Mouse (Mus musculus): ENCODE data around the gene Man2b1. TPM values are rescaled to one million over a fixed set of nuclear protein-coding genes. Genes with fewer than 3 reads are reported as not detected.

Gene Man2b1
- total and polyA plus RNA-seq, 3 experiments = 25.4 to 37.3 (median 26.8) TPM

DNA sequence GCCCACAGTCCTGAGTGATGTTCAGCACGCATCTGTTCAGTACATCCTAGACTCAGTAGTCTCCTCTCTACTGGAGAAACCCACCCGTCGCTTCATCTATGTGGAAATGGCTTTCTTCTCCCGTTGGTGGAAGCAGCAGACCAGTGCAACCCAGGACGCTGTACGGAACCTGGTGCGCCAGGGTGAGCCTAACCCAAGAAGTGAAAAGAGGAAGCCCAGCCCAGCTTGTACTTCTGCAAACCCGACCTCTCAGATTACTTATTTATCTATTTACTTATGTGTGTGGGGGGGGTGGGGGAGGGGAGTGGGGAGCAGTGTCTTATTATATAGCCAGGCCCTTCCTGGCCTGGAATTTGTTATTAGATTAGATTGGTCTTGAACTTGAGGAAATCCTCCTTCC lies 1.6 kb downstream of the Man2b1 start:
- peaks cover 9% of the 10 kb centered on the region for H3K4me1 ChIP-seq (ENCODE audit: control insufficient read depth, insufficient read depth, low read length)
- H3K9ac ChIP-seq (ENCODE audit: low read depth, low read length) = no peak overlapping the region
- no peak for TF ChIP-seq EP300 (IDR thresholded peaks at IDR 0.05; ENCODE audit: insufficient read depth, low read depth, low read length)
- no peaks in the 10 kb centered on the region for H3K36me3 ChIP-seq (ENCODE audit: control insufficient read depth, insufficient read depth, low read length)
- DNase-seq = peak in 1 of 2 experiments; percentile 35
- 82% methylated on average over 8 of the region's 8 CpGs for WGBS
- H3K27ac ChIP-seq = no peak overlapping the region
- peaks cover 3% of the 10 kb centered on the region; the same call in 1 of the 2 replicates for H3K79me2 ChIP-seq (replicated peaks; ENCODE audit: control insufficient read depth, insufficient read depth, low read length)
- H3K4me3 ChIP-seq = no peak overlapping the region
- intact Hi-C loops (cut with DNase I) = loop anchor here (5.0 kb wide), 3 partner anchors 33 to 427 kb away; partner anchors contain the start of genes Orc6 and Vps35
- H3K27me3 ChIP-seq (ENCODE audit: control insufficient read depth, insufficient read depth, low read length) = no peaks in the 10 kb centered on the region

DNA sequence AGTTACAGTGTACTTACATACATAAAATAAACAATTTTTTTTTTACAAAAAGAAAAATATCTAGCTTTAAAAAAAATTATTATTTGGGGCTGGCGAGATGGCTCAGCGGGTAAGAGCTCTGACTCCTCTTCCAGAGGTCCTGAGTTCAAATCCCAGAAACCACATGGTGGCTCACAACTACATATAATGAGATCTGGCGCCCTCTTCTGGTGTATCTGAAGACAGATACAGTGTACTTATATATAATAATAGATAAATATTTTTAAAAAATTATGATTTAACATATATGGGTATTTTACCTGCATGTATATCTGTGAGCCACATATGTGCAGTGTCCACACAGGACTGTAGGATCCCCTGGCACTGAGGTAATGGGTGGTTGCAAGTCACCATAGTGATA lies 3.2 kb downstream of the Man2b1 start:
- WGBS = 83% methylated on average over 3 of the region's 3 CpGs

DNA sequence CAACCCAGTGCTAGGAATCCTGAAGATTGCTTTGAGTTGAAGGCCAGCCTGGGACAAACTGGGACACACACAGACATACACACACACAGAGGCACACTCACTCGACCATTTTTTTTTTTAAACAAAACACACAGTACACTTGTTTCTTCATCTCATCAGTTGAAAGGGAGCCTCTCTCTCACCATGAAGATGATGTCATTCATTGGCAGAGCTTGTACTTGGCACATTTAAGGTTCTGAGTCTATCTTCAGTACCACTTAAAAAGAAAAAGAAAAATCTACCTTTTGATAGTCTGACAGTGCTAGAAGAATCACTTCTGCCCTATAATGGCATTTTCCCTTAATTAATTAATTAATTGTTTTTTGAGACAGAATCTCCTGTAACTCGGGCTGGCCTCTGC lies 5.7 kb downstream of the Man2b1 start:
- Histone ChIP-seq H3K4me3 (no peak overlapping the region), H3K27me3 (ENCODE audit: control insufficient read depth, insufficient read depth, low read length) (no peaks in the 10 kb centered on the region), H3K36me3 (ENCODE audit: control insufficient read depth, insufficient read depth, low read length) (no peaks in the 10 kb centered on the region), H3K4me1 (ENCODE audit: control insufficient read depth, insufficient read depth, low read length) (peaks cover under 1% of the 10 kb centered on the region), H3K79me2 (replicated peaks; ENCODE audit: control insufficient read depth, insufficient read depth, low read length) (no peaks in the 10 kb centered on the region), H3K27ac (no peak overlapping the region), H3K9ac (ENCODE audit: low read depth, low read length) (no peak overlapping the region)
- 74% methylated on average over 2 of the region's 2 CpGs for WGBS
- DNase-seq = no peak
- intact Hi-C loops (cut with DNase I) = no loop called here
- TF ChIP-seq POLR2A (IDR thresholded peaks at IDR 0.05; ENCODE audit: insufficient read depth, low read depth, low read length) (no peak), EP300 (IDR thresholded peaks at IDR 0.05; ENCODE audit: insufficient read depth, low read depth, low read length) (no peak), CTCF (IDR thresholded peaks at IDR 0.05) (no peak)

More for the DNA sequence above, 3.2 kb downstream of the Man2b1 start:
- DNase-seq = no peak
- H3K9ac ChIP-seq (ENCODE audit: low read depth, low read length) = no peak overlapping the region
- TF ChIP-seq EP300 (IDR thresholded peaks at IDR 0.05; ENCODE audit: insufficient read depth, low read depth, low read length) = no peak
- peak; percentile 61 for TF ChIP-seq CTCF (IDR thresholded peaks at IDR 0.05)
- no peak overlapping the region for H3K27ac ChIP-seq
- peaks cover 8% of the 10 kb centered on the region for H3K4me1 ChIP-seq (ENCODE audit: control insufficient read depth, insufficient read depth, low read length)
- no peaks in the 10 kb centered on the region for H3K27me3 ChIP-seq (ENCODE audit: control insufficient read depth, insufficient read depth, low read length)
- intact Hi-C loops (cut with DNase I) = no loop called here
- H3K36me3 ChIP-seq (ENCODE audit: control insufficient read depth, insufficient read depth, low read length) = no peaks in the 10 kb centered on the region
- H3K79me2 ChIP-seq (replicated peaks; ENCODE audit: control insufficient read depth, insufficient read depth, low read length) = no peaks in the 10 kb centered on the region
- H3K4me3 ChIP-seq = no peak overlapping the region

DNA sequence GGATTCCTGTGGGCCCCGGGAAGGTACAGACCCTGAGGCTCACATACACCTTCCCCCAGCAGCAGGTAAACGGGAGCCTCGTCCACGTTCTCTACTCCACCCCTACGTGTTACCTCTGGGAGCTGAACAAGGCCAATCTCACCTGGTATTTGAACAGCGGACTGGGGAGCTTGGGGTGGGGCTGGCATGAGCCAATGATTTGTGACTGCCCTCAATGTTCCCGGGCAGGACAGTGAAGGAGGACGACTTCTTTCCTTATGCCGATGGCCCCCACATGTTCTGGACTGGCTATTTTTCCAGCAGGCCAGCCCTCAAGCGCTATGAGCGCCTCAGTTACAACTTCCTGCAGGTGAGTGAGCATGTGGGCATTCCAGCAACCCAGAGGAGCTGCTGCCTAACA lies 7.8 kb downstream of the Man2b1 start:
- DNase-seq = no peak
- Histone ChIP-seq H3K4me3 (no peak overlapping the region), H3K27me3 (ENCODE audit: control insufficient read depth, insufficient read depth, low read length) (no peaks in the 10 kb centered on the region), H3K9ac (ENCODE audit: low read depth, low read length) (no peak overlapping the region), H3K79me2 (replicated peaks; ENCODE audit: control insufficient read depth, insufficient read depth, low read length) (no peaks in the 10 kb centered on the region), H3K4me1 (ENCODE audit: control insufficient read depth, insufficient read depth, low read length) (no peaks in the 10 kb centered on the region), H3K27ac (no peak overlapping the region), H3K36me3 (ENCODE audit: control insufficient read depth, insufficient read depth, low read length) (no peaks in the 10 kb centered on the region)
- WGBS = 91% methylated on average over 11 of the region's 11 CpGs
- intact Hi-C loops (cut with DNase I) = no loop called here
- TF ChIP-seq CTCF (IDR thresholded peaks at IDR 0.05) (no peak), POLR2A (IDR thresholded peaks at IDR 0.05; ENCODE audit: insufficient read depth, low read depth, low read length) (no peak), EP300 (IDR thresholded peaks at IDR 0.05; ENCODE audit: insufficient read depth, low read depth, low read length) (no peak)

DNA sequence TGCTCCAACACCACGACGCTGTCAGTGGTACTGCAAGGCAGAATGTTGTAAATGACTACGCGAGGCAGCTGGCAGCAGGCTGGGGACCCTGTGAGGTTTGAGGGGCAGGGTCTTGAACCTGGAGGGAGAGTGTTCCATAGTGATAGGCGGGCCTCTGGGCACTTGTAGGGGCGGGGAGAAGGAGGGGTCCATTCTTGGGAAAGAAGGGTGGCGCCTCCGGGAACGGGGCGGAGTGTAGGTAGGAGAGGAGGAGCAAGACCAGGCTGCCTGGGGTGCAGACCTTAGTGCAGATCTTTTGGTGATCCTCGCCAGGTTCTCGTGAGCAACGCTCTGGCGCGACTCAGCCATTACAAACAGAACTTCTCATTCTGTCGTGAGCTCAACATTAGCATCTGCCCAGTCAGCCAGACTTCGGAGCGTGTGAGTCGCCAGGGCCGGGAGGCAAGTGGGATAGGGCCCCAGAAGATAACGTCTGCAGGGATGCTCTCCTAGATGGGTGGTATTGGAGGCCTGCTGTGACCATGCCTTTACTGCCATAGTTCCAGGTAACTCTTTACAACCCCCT lies 8.5 kb downstream of the Man2b1 start:
- Histone ChIP-seq H3K36me3 (ENCODE audit: control insufficient read depth, insufficient read depth, low read length) (no peaks in the 10 kb centered on the region), H3K79me2 (replicated peaks; ENCODE audit: control insufficient read depth, insufficient read depth, low read length) (no peaks in the 10 kb centered on the region), H3K9ac (ENCODE audit: low read depth, low read length) (no peak overlapping the region), H3K4me1 (ENCODE audit: control insufficient read depth, insufficient read depth, low read length) (no peaks in the 10 kb centered on the region), H3K27ac (no peak overlapping the region), H3K27me3 (ENCODE audit: control insufficient read depth, insufficient read depth, low read length) (no peaks in the 10 kb centered on the region), H3K4me3 (no peak overlapping the region)
- intact Hi-C loops (cut with DNase I) = no loop called here
- DNase-seq = peak in 1 of 2 experiments; percentile 15
- TF ChIP-seq POLR2A (IDR thresholded peaks at IDR 0.05; ENCODE audit: insufficient read depth, low read depth, low read length) = no peak
- no peak for TF ChIP-seq EP300 (IDR thresholded peaks at IDR 0.05; ENCODE audit: insufficient read depth, low read depth, low read length)
- no peak for TF ChIP-seq CTCF (IDR thresholded peaks at IDR 0.05)
- 57% methylated on average over 21 of the region's 21 CpGs for WGBS

DNA sequence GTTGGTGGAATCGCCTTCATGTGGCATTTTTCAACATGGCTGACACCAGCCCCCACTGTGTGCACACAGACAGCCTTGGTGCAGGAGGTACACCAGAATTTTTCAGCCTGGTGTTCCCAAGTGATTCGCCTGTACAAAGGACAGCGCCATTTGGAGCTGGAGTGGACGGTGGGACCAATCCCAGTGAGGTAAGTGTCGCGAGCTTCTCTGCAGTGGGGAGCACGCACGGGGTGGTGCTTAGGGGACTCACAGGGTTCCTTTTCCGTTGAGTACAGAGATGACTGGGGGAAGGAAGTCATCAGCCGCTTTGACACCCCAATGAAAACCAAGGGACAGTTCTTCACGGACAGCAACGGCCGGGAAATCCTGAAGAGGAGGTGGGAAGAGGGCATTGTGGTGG lies 12.0 kb downstream of the Man2b1 start:
- 89% methylated on average over 13 of the region's 13 CpGs for WGBS
- DNase-seq = peak in 1 of 2 experiments; percentile 13
- no peaks in the 10 kb centered on the region for H3K36me3 ChIP-seq (ENCODE audit: control insufficient read depth, insufficient read depth, low read length)

More for the DNA sequence above, 12.0 kb downstream of the Man2b1 start:
- TF ChIP-seq EP300 (IDR thresholded peaks at IDR 0.05; ENCODE audit: insufficient read depth, low read depth, low read length) = no peak
- no peak for TF ChIP-seq POLR2A (IDR thresholded peaks at IDR 0.05; ENCODE audit: insufficient read depth, low read depth, low read length)
- no peak for TF ChIP-seq CTCF (IDR thresholded peaks at IDR 0.05)
- intact Hi-C loops (cut with DNase I) = no loop called here
- Histone ChIP-seq H3K79me2 (replicated peaks; ENCODE audit: control insufficient read depth, insufficient read depth, low read length) (no peaks in the 10 kb centered on the region), H3K27me3 (ENCODE audit: control insufficient read depth, insufficient read depth, low read length) (no peaks in the 10 kb centered on the region), H3K27ac (no peak overlapping the region), H3K4me1 (ENCODE audit: control insufficient read depth, insufficient read depth, low read length) (no peaks in the 10 kb centered on the region), H3K4me3 (no peak overlapping the region), H3K9ac (ENCODE audit: low read depth, low read length) (no peak overlapping the region)
